Mouse (Mus musculus) midbrain, postnatal 0 days (tissue): ENCODE results near the gene Slc26a1. TPM values are rescaled to one million over a fixed set of nuclear protein-coding genes. Genes with fewer than 3 reads are reported as not detected.

ENCODE experiments used
- ATAC-seq: fragments of 200-750 bp; cut with Nextera tagmentation; 2 replicates; pipeline ENCODE4 v1.8.0; 2017; ENCODE audit warnings: moderate number of reproducible peaks, mild to moderate bottlenecking, moderate TSS enrichment, moderate library complexity; ENCODE audit not compliant: low FRiP score
- DNase-seq: peaks from one replicate; pipeline ENCODE4 v3.0.0-alpha.2; 2015; ENCODE audit warnings: low spot score
- H3K27ac ChIP-seq: fragments of 300-500 bp; sonication (generic); 2 replicates; pipeline ENCODE4 v1.5.1; 2014; ENCODE audit warnings: low read depth, mild to moderate bottlenecking, low read length, mixed read lengths
- H3K27me3 ChIP-seq: fragments of 300-500 bp; sonication (generic); 2 replicates; pipeline ENCODE4 v1.6.1; 2014; ENCODE audit warnings: low read length, control low read depth, mixed read lengths; ENCODE audit not compliant: insufficient read depth
- H3K36me3 ChIP-seq: fragments of 300-500 bp; sonication (generic); 2 replicates; pipeline ENCODE4 v1.6.1; 2014; ENCODE audit warnings: low read length, control low read depth, mixed read lengths; ENCODE audit not compliant: insufficient read depth
- H3K4me1 ChIP-seq: fragments of 300-500 bp; sonication (generic); 2 replicates; pipeline ENCODE4 v1.6.1; 2014; ENCODE audit warnings: mild to moderate bottlenecking, control low read depth, antibody characterized with exemption, low read length, mixed read lengths; ENCODE audit not compliant: insufficient read depth
- H3K4me2 ChIP-seq: fragments of 300-500 bp; sonication (generic); 2 replicates; pipeline ENCODE4 v1.6.1; 2014; ENCODE audit warnings: low read depth, mild to moderate bottlenecking, low read length, mixed read lengths; ENCODE audit not compliant: poor library complexity, severe bottlenecking
- H3K4me3 ChIP-seq: fragments of 300-500 bp; sonication (generic); 2 replicates; pipeline ENCODE4 v1.5.1; 2014; ENCODE audit warnings: low read depth, mild to moderate bottlenecking, low read length, moderate library complexity
- H3K9ac ChIP-seq: fragments of 300-500 bp; sonication (generic); replicated peaks from 2 replicates; pipeline ENCODE4 v1.6.1; 2014; ENCODE audit warnings: mild to moderate bottlenecking, low read length, moderate library complexity, mixed read lengths; ENCODE audit not compliant: poor library complexity, severe bottlenecking
- H3K9me3 ChIP-seq: fragments of 300-500 bp; sonication (generic); 2 replicates; pipeline ENCODE4 v1.6.1; 2016; ENCODE audit warnings: low read length, control low read depth
- CTCF ChIP-seq: IDR thresholded peaks from 2 replicates; pipeline ENCODE4 v1.5.1; 2016; ENCODE audit warnings: antibody characterized with exemption, mild to moderate bottlenecking
- WGBS: fragments of 180-500 bp; shearing (Covaris S2); extraction: QIAGEN DNeasy Blood & Tissue Kit; methylation state at CpG from one replicate; pipeline ENCODE4 v1.1.7; 2014; 5-methylcytosine and 5-hydroxymethylcytosine counted together
- polyA plus RNA-seq: library from polyadenylated mRNA; unstranded; fragments of >200 nt; fragmentation: Nextera tagmentation; extraction: Ambion mirVana; gene quantifications from 2 replicates; pipeline ENCODE4 v1.2.1, GENCODE M21; 2015
- total RNA-seq: library from RNA; depleted of rRNA; stranded (reverse); fragments of >200 nt; gene quantifications from 2 replicates; pipeline ENCODE4 v1.2.3, GENCODE M21; 2014

Slc26a1 gene
- total and polyA plus RNA-seq, 2 experiments from 2014 or later = 4.2 to 10.1 TPM

GRCm38 (mm10) chr5:108657406-108657805 is 18.0 kb downstream of the Slc26a1 start:
- H3K27me3 ChIP-seq = no peaks in the 10 kb centered on the region
- DNase-seq (no peak), ATAC-seq (no peak)
- H3K27ac ChIP-seq = no peak overlapping the region
- peaks cover 52% of the 10 kb centered on the region for H3K36me3 ChIP-seq
- H3K4me1 ChIP-seq = peaks cover 6% of the 10 kb centered on the region; the same call in 1 of the 2 replicates
- no peaks in the 10 kb centered on the region for H3K9me3 ChIP-seq
- no peak overlapping the region for H3K4me2 ChIP-seq
- no peak overlapping the region for H3K4me3 ChIP-seq
- 82% methylated on average over 5 of the region's 5 CpGs for whole genome bisulfite sequencing
- no peak for TF ChIP-seq CTCF
- H3K9ac ChIP-seq = no peak overlapping the region

DNA sequence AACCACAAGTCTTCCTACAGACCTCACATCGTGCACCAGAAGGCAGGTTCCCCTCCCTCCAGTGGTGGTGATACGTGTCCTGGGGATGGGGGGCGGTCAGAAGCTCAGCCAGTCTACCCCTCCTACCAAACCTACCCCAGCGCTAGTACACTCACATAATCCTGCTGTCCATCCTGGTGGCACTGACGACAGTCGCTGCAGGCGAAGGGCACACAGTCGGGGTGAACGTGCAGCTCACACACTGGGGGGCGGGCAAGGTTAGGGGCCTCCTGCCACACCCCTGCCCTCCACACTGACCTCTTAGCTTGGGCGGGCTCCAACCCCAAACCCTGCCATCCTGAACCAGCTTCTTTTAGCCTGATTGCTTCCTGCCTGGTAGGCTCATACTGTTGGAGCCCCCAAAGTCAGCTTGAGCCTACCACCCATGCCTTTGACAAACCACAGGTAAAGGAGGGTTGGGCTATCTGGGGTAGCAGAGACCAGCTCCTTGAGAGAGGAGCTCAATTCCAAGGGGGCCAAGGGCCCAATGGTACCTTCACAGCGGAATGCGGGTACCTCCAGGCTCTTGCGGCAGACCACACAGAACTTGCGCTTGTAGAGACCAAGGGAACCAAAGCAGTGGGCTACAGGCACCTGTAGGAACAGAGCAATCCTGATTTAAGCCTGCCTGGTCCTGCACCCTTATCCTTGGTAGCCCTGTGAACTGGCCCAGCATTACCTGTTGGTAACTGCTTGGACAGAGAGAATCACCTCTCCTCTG is 19.3 kb downstream of the Slc26a1 start:
- Histone ChIP-seq H3K4me2 (no peak overlapping the region), H3K4me3 (no peak overlapping the region), H3K9ac (no peak overlapping the region), H3K27ac (no peak overlapping the region), H3K4me1 (peaks cover 6% of the 10 kb centered on the region; the same call in 1 of the 2 replicates), H3K36me3 (peaks cover 56% of the 10 kb centered on the region), H3K27me3 (no peaks in the 10 kb centered on the region), H3K9me3 (no peaks in the 10 kb centered on the region)
- ATAC-seq (no peak), DNase-seq (no peak)
- WGBS = 91% methylated on average over 15 of the region's 15 CpGs
- no peak for TF ChIP-seq CTCF

GRCm38 (mm10) chr5:108655381-108655780 is 20.0 kb downstream of the Slc26a1 start:
- Histone ChIP-seq H3K4me2 (no peak overlapping the region), H3K27ac (no peak overlapping the region), H3K9ac (no peak overlapping the region), H3K4me3 (no peak overlapping the region), H3K27me3 (no peaks in the 10 kb centered on the region), H3K36me3 (peaks cover 62% of the 10 kb centered on the region), H3K9me3 (no peaks in the 10 kb centered on the region), H3K4me1 (peaks cover 6% of the 10 kb centered on the region; the same call in 1 of the 2 replicates)
- ATAC-seq (no peak), DNase-seq (no peak)
- 93% methylated on average over 9 of the region's 9 CpGs for WGBS
- TF ChIP-seq CTCF = no peak

DNA sequence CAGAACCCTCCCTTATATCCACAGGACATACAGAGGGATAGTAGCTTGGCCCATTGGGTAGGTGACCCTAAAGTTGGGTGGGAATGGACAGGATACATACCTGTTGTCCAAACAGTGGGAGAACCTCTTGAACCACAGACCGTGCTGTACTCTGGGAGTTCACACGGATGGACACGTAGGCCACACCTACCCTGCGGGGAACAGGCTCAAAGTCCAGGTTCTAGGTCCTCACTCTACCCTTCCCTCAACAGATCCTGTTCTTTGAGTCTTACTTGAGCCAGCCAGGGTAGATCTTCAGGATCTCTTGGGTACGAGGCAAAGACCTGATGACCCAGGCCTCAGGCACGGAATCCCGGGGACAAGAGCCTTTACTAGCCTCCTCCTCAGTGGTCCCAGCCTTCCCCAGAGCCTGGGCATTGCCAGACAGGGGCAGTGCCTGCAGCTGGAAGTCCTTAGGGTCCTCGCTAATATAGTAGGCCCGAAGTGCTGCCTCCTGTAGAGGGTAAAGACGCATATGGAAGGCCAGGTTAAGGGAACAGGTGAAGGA is 20.9 kb downstream of the Slc26a1 start:
- peaks cover 69% of the 10 kb centered on the region for H3K36me3 ChIP-seq
- H3K27ac ChIP-seq = no peak overlapping the region
- H3K9ac ChIP-seq = no peak overlapping the region
- peaks cover 2% of the 10 kb centered on the region; the same call in 1 of the 2 replicates for H3K4me1 ChIP-seq
- H3K27me3 ChIP-seq = no peaks in the 10 kb centered on the region
- H3K4me3 ChIP-seq = no peak overlapping the region
- no peak for ATAC-seq
- 96% methylated on average over 10 of the region's 10 CpGs for WGBS
- H3K4me2 ChIP-seq = no peak overlapping the region
- no peak for TF ChIP-seq CTCF
- DNase-seq = no peak
- no peaks in the 10 kb centered on the region for H3K9me3 ChIP-seq

DNA sequence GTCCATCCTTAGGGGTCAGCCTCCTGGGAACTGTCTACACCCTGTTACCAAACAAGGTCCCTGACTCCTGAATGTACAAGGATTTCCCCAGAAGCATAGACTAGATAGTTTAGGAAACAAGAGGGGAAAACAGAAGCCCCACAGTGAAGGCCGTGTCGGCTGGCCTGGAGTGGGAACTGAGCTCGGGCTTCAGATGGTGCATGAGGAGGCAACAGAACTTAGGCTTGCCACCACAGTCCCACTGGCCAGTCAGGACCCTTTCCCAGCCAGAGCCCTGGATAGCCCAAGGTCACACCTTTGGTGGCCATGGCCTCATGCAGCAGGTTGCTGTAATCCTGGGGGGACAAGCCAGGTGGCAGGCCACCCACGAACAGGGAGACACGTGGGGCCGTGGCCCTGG is 22.0 kb downstream of the Slc26a1 start:
- Histone ChIP-seq H3K4me3 (no peak overlapping the region), H3K4me1 (no peaks in the 10 kb centered on the region; the same call in 1 of the 2 replicates), H3K27me3 (no peaks in the 10 kb centered on the region), H3K36me3 (peaks cover 78% of the 10 kb centered on the region), H3K27ac (no peak overlapping the region), H3K9ac (no peak overlapping the region), H3K4me2 (no peak overlapping the region), H3K9me3 (no peaks in the 10 kb centered on the region)
- 90% methylated on average over 6 of the region's 6 CpGs for WGBS
- DNase-seq (no peak), ATAC-seq (no peak)
- TF ChIP-seq CTCF = no peak

DNA sequence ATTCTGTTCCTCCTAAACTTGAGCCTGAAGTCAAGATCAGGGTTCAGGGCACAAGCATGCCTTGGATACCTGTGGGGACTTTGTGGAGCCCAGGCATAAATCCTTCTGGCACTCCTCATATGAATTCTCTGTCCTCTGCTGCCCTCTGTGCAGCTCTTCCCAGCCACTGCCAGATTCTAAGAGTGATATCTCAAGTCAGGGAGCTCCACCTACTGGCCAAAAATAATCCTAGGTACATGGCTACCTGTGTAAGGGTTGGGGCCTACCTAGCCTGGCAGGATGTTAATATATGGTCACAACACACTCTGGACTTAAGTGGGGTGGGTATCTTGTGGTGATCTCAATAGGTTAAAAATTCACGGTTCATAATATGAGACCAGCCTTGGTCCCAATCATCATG is 23.5 kb downstream of the Slc26a1 start:
- Histone ChIP-seq H3K9ac (no peak overlapping the region), H3K27ac (no peak overlapping the region), H3K4me1 (no peaks in the 10 kb centered on the region), H3K36me3 (peaks cover 72% of the 10 kb centered on the region), H3K27me3 (no peaks in the 10 kb centered on the region), H3K4me2 (no peak overlapping the region), H3K9me3 (no peaks in the 10 kb centered on the region), H3K4me3 (no peak overlapping the region)
- ATAC-seq (peak; percentile 55; the same call in 1 of the 2 replicates), DNase-seq (peak; percentile 84)
- TF ChIP-seq CTCF = peak; percentile 90
- 76% methylated on average over 1 of the region's 1 CpGs for WGBS
